Mouse (Mus musculus): ENCODE measurements around the gene Atp6ap1l. TPM values are rescaled to one million over a fixed set of nuclear protein-coding genes. Genes with fewer than 3 reads are reported as not detected.
A peak's percentile ranks its signal among the peaks of the same experiment; 100 is the strongest.

Gene Atp6ap1l
- polyA plus RNA-seq, 1 experiment from 2014 or later = 0.30 TPM

- Histone ChIP-seq H3K27me3 (ENCODE audit: low read depth, poor library complexity, severe bottlenecking) (no peaks in the 10 kb centered on the region), H3K9me3 (replicated peaks) (no peaks in the 10 kb centered on the region), H3K36me3 (no peaks in the 10 kb centered on the region), H3K4me1 (peaks cover 15% of the 10 kb centered on the region), H3K4me3 (no peak overlapping the region), H3K27ac (no peak overlapping the region)
- WGBS = 35% methylated on average over 4 of the region's 4 CpGs
- no peak for DNase-seq (ENCODE audit: low spot score)
Measured at GRCm38 (mm10) chr13:90869157-90869556, 36.0 kb downstream of the Atp6ap1l start.

DNA sequence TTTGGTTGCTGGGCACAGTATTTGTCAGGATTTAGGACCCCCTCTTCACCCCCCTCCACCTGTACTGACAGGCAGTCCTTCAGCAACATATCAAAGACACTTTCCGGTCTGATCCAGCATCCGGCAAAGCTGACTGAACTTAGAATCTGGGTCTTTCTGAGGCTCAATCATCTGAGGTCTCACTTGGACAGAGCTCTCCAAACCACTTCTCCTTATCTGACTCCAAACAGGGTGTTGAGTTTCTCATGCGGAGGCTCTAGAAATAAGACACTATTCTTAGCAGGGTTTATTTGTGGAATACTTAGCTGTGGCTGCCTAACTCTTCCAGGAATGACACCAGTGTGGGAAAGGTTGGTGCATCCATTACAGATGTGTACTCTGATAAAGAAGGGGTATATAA lies 43.0 kb downstream of the Atp6ap1l start:
- no peak overlapping the region for H3K27ac ChIP-seq
- no peaks in the 10 kb centered on the region for H3K4me1 ChIP-seq
- no peaks in the 10 kb centered on the region for H3K36me3 ChIP-seq
- WGBS = 86% methylated on average over 3 of the region's 3 CpGs
- H3K9me3 ChIP-seq (replicated peaks) = no peaks in the 10 kb centered on the region
- DNase-seq (ENCODE audit: low spot score) = no peak
- no peak overlapping the region for H3K4me3 ChIP-seq
- H3K27me3 ChIP-seq (ENCODE audit: low read depth, poor library complexity, severe bottlenecking) = no peaks in the 10 kb centered on the region

DNA sequence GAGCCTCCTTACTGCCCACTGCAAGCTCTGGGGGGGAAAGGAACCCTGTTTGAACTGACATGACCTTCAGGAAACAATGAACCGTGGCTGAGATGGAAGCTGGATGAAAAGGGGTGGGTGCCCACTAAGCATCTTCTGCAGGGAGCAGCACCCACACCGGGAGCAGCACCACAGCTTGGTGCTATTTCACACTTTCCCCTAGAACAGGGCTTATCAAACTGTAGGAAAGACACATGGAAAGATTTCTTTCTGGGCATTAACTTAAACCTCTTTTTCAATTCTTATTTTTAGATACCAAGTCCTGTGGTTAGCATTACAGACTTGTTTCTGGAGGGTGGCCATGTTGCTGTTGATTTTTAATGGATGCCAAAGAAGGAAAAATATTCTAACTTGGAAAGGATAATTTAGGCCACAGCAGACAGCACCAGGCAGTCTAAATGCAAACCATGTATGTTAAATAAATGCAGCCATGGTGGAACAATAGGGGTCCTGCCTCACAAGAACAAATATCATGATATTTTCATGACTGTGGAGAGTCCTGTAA lies 44.2 kb downstream of the Atp6ap1l start:
- Histone ChIP-seq H3K9me3 (replicated peaks) (no peaks in the 10 kb centered on the region), H3K36me3 (no peaks in the 10 kb centered on the region), H3K4me1 (peaks cover 3% of the 10 kb centered on the region), H3K4me3 (no peak overlapping the region), H3K27ac (no peak overlapping the region), H3K27me3 (ENCODE audit: low read depth, poor library complexity, severe bottlenecking) (no peaks in the 10 kb centered on the region)
- DNase-seq (ENCODE audit: low spot score) = no peak
- WGBS = 53% methylated on average over 2 of the region's 2 CpGs

DNA sequence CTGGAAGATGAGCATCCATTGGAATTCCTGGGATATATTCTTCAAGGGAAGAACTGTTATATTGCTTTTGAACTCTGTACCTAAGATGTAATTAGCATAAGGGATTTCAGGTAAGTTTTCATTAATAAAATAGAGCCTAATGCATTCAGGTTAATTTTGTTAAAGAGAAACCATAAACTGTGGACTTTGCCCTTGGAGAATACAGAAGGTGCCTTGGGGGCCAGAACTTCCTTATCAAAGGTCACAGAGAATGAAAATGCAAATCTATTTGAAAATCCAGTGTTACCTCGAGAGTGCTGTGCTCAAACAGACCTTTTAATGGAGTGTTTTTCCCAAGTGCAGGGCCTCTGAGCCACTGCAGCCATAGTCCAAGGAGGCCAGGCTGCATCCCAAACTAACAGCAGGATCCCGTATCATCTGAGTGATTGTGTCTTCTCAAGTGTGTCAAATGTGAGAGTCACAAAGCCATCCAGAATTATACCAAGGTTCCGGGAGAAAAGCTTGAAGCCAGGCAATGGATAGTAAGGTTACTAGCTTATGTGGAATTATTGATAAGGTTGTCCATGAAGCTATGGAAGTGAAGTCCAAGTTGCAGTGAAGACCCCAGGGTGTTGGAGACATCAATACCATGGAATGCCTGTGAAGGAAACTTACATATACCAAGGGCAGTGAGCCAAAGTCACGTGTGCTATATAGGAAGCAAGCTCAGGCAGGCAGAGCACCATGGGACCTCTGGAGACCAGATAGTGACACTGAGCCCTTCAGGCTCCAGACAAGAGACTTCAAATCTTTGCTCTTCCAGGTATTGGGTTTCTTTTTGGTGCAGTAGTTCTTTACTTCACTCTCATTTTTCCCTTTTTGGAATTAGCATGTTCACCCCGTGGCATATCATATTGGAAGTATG lies 52.2 kb downstream of the Atp6ap1l start:
- 86% methylated on average over 5 of the region's 5 CpGs for WGBS
- Histone ChIP-seq H3K4me3 (no peak overlapping the region), H3K27ac (no peak overlapping the region), H3K27me3 (ENCODE audit: low read depth, poor library complexity, severe bottlenecking) (no peaks in the 10 kb centered on the region), H3K9me3 (replicated peaks) (no peaks in the 10 kb centered on the region), H3K4me1 (peaks cover 10% of the 10 kb centered on the region), H3K36me3 (no peaks in the 10 kb centered on the region)
- no peak for DNase-seq (ENCODE audit: low spot score)

GRCm38 (mm10) chr13:90851795-90852194 lies 53.4 kb downstream of the Atp6ap1l start:
- Histone ChIP-seq H3K27me3 (ENCODE audit: low read depth, poor library complexity, severe bottlenecking) (no peaks in the 10 kb centered on the region), H3K4me1 (peaks cover 10% of the 10 kb centered on the region), H3K27ac (no peak overlapping the region), H3K36me3 (no peaks in the 10 kb centered on the region), H3K4me3 (no peak overlapping the region), H3K9me3 (replicated peaks) (no peaks in the 10 kb centered on the region)
- no peak for DNase-seq (ENCODE audit: low spot score)
- 93% methylated on average over 4 of the region's 4 CpGs for WGBS

- no peak overlapping the region for H3K27ac ChIP-seq
- H3K9me3 ChIP-seq (replicated peaks) = no peaks in the 10 kb centered on the region
- H3K4me1 ChIP-seq = peaks cover 3% of the 10 kb centered on the region
Measured at GRCm38 (mm10) chr13:90844191-90844590, 61.0 kb downstream of the Atp6ap1l start.

GRCm38 (mm10) chr13:90843412-90843811 lies 61.7 kb downstream of the Atp6ap1l start:
- Histone ChIP-seq H3K27ac (no peak overlapping the region), H3K36me3 (no peaks in the 10 kb centered on the region), H3K9me3 (replicated peaks) (no peaks in the 10 kb centered on the region), H3K4me3 (no peak overlapping the region), H3K4me1 (peaks cover 7% of the 10 kb centered on the region), H3K27me3 (ENCODE audit: low read depth, poor library complexity, severe bottlenecking) (no peaks in the 10 kb centered on the region)
- DNase-seq (ENCODE audit: low spot score) = no peak
- WGBS = 96% methylated on average over 3 of the region's 3 CpGs

More at GRCm38 (mm10) chr13:90844191-90844590, 61.0 kb downstream of the Atp6ap1l start:
- Histone ChIP-seq H3K27me3 (ENCODE audit: low read depth, poor library complexity, severe bottlenecking) (no peaks in the 10 kb centered on the region), H3K4me3 (no peak overlapping the region), H3K36me3 (no peaks in the 10 kb centered on the region)
- DNase-seq (ENCODE audit: low spot score) = no peak

GRCm38 (mm10) chr13:90841213-90841553 lies 64.0 kb downstream of the Atp6ap1l start:
- 52% methylated on average over 5 of the region's 5 CpGs for WGBS
- Histone ChIP-seq H3K36me3 (no peaks in the 10 kb centered on the region), H3K4me3 (no peak overlapping the region), H3K9me3 (replicated peaks) (no peaks in the 10 kb centered on the region), H3K27me3 (ENCODE audit: low read depth, poor library complexity, severe bottlenecking) (no peaks in the 10 kb centered on the region), H3K27ac (no peak overlapping the region), H3K4me1 (peaks cover 7% of the 10 kb centered on the region)
- no peak for DNase-seq (ENCODE audit: low spot score)

DNA sequence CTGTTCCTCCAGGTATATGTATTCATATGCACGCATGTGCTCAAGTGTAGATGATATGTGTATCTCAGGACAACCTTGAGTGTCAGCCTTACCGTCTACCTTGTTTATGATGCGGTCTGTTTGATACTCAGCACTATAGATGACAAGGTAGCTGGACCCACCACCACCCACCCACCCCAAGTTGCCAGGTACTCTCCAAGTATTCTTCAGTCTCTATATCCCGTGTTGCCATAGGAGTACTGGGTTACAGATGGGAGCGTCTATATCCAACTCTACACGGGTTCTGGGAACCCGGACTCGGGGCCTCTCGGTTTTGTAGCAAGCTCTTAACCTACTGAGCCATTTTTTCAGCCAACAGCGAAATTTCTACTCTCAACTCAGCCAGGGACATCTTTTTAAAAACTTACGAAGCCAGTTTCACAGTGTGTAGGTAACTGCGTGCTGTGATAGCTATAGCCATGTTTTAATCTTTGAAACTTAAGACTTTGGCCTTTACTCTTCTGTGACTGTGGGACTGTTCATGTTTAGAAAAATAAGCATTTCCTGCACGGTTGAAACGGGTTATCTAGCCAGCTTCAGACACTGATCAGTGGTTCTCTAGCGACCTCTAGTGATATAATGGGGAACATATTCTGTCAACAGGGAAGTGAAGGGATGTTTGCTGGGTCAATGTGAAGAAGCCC lies 64.5 kb downstream of the Atp6ap1l start:
- no peaks in the 10 kb centered on the region for H3K27me3 ChIP-seq (ENCODE audit: low read depth, poor library complexity, severe bottlenecking)
- H3K36me3 ChIP-seq = no peaks in the 10 kb centered on the region
- 56% methylated on average over 15 of the region's 15 CpGs for WGBS
- H3K9me3 ChIP-seq (replicated peaks) = no peaks in the 10 kb centered on the region
- H3K4me3 ChIP-seq = no peak overlapping the region
- H3K4me1 ChIP-seq = peaks cover 7% of the 10 kb centered on the region
- no peak for DNase-seq (ENCODE audit: low spot score)
- H3K27ac ChIP-seq = peak overlapping the region; percentile 72

DNA sequence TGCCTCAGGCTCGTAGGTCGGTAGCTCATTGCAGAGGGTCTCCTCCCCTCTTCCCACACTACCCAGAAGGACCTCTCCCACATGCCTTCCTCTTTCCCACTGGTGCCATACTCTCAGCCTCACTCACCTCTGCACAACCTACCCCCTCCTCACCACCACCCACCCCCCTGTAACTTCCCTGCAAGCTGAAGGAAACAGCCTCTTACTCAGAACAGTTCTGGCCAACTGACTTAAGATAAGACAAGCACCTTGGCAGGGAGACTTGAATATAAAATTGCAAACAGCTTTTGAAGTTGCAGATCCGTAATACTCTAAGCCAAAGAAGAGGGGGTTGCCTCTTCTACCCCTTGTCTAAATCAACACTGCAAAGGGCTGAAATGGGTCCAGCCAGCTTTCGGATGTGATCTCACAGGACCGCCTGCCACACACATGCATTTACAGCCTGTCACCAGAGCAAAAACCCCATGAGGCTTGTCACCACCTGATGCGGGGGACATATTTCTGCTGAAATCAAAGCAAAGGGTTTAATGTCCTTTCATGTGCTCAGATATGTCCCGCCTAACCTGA lies 71.4 kb downstream of the Atp6ap1l start:
- DNase-seq (ENCODE audit: low spot score) = peak; percentile 41
- 71% methylated on average over 7 of the region's 7 CpGs for WGBS
- Histone ChIP-seq H3K4me3 (no peak overlapping the region), H3K9me3 (replicated peaks) (no peaks in the 10 kb centered on the region), H3K27me3 (ENCODE audit: low read depth, poor library complexity, severe bottlenecking) (no peaks in the 10 kb centered on the region), H3K4me1 (peaks cover 10% of the 10 kb centered on the region), H3K27ac (peak overlapping the region; percentile 64; the same call in 1 of the 2 replicates), H3K36me3 (no peaks in the 10 kb centered on the region)

Data from limb, embryonic 10.5 days (tissue).